Mouse (Mus musculus) c-Kit-positive CD71-positive TER-119-positive erythroid progenitor cells, embryonic 14.5 days (primary cell): Measurements from ENCODE around the gene Rara.

ENCODE experiments used
- DNase-seq: peaks from one replicate; pipeline ENCODE4 v3.0.0-alpha.2; 2013; ENCODE audit warnings: low spot score

Rara gene

DNA sequence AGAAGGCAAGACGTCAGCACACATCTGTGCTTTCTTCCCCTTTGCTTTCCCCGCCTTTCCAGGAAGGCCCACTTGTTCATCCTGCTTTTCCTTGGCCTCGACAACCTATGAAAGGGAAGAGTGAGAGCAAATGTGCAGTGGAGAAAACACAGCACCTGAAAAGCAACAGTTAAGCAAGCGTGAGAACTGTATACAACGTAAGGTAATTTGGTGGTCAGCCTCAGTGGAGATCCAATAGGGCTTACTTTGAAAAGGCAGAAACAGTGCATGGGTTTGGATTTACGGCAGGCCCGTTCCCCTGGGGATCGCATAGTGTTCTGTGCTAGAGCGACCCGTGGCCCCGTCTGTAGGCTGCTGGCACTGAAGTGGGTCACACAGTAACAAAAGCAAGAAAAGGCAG lies 71.6 kb downstream of the Rara start:
- DNase-seq: no peak

DNA sequence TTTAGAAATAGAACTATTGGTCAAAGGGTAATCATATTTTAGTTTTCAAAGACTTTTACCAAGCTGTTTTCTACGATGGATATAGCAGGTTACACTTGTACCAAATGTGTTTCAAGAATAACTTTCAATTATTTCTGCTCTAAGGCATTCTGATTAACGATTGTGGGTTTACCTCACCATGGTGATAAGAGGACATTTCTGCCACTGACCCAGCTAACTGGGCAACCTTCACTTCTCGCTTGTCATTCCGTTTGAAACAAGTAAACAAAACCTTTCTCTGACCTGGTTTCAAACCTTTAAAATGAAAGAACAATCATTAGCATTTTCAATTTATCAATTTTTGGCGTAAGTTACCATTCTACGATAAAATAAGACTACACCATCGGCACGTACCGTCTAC lies 79.2 kb downstream of the Rara start:
- DNase-seq: no peak

DNA sequence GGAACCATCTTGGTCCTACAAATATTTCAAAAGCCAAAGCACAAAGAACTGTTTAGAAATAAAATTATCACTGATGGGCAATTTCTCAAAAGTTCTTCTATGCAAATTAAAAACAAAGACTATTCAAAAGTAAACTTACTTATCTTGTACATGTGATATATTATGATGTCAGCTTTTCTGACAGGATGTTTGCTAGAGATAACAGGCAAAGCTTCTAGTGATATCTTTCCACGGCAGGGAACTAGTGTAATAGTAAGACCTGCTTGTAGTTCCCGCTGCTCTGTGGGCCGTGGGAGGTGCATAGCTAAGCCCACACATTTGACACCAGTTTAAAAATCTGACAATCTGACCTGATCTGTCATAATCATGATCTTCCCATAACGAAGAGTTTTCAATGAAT lies 82.5 kb downstream of the Rara start:
- DNase-seq: no peak

DNA sequence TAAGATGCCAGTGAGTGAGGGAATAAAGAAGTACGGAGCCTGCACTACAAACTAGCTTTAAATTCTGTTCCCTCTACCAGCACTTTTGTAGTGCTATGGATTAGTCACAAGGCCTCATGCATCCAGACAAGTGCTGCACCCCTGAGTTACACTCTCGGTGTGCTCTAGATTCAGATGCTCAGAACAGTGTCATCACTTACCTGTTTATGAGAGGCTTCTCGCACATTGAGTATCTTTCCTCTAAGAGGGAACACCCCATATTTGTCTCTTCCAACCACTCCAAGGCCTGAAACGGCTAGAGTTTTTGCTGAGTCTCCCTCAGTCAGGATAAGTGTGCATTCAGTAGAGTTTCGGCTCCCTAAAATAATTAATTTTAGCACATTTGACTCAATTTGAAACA lies 83.1 kb downstream of the Rara start:
- DNase-seq: no peak

DNA sequence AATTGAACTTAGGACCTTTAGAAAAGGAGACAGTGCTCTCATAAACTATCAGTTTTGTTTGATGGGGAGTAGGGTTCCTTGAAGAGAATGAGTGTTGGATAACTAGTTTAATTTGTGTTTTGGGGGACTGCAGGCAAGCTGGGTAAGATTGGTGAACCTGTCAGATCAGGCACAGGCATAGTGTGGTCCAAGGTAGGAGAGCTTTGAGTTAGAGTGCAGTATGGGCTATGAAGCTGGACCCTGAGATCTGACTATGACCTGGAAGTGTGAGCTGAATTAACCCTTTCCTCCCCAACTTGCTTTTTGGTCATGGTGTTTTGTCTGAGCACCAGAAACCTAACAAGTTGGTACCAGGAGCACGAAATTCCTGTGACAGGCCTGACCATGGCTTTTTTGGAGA lies 86.2 kb downstream of the Rara start:
- DNase-seq: no peak

DNA sequence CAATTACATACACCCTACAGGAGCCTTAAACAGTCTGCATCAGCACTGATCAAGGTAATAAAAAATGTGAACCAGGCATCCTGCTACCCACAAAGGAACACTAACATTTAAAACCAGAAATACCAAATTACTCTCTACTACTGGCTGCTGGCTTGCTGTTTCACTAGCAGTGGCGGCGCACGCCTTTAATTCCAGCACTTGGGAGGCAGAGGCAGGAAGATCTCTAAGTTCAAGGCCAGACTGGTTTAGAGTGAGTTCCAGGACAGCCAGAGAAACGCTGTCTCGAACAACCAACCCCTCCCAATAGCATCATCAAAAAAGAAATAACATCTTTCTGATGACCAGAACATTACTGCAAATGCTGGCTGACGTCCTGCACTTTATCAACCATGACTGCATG lies 92.2 kb downstream of the Rara start:
- no peak for DNase-seq

DNA sequence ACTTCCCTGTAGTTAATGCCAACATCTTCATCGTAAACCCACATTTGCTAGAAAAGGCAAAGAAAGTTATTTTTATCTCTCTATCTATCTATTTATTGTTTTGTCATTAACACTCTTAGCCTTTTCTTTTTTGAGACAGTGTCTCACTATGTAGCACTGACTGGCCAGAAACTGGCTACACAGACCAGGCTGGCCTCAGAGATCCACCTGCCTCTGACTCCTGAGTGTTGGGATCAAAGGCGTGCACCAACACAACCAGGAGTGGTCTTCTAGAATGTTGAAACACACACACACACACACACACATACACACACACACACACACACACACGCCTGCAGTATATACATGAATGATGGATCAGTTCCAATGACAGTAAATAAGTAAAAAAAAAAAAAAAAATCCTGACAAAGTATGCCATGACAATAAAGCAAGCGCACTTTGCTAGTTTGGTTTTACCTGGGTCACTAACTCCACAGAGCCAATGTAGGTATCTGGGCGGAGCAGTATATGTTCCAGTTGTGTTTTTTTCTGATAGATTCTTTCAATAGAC lies 94.8 kb downstream of the Rara start:
- no peak for DNase-seq

DNA sequence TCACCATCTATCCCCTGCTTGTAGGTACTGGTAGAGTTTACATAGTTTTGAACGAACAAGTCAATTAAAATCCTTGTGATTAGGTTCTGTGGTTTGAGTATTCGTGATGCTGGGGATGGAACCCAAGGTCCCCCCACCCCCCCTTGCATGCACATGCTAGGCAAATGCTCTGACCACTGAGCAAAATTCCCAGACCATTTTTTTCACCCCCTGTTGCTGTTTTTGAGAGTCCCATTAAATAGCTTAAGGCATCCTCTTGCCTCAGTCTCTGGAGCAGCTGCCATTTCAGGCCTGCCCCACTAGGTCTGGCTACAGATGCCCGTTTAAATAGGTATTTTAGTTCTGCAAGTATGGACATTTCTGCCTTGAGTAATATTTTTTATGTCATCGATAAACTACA lies 95.5 kb downstream of the Rara start:
- no peak for DNase-seq

DNA sequence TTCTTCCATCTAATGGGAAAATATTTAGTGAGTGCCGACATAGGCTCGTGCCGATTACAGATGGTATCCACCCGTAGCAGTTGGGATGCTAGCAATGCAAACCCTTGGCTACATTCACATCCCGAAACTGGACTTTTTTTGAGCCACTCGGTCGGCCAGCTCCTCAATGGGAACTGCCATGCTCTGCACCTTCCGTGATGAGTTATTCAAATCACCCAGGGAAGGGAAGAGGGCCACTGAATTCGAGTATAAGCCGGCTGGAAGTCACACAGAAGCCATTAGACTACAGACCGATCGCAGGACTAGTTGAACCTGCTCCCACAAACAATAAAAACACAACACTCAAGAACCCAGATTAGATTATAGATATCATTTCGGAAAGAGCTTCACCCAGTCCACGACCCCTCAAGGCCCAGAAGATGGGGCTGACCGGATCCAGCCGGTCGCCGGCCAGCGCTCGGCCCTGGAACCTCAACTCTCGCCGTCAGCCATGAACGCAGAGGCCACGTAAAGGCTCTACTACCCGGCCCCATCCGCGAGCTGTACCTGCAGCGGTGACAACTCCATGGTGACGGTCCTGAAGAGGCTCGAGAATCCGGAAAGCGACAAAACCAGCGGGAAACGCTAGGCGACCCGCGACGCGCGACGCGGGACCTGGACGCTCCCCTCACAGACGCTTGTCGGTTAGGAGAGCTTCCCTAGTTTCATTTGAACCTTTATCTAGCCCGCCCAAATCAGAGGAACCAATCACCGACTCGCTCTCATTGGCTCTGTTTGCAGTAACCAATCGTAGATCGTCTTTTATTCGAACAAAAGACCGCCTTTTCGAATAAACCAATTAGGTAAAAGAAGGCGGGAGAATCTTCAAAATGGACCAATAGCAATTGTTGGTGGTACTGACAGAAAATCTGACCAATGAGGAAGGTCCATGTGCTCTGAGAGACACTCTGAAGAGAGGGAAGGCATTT lies 96.2 kb downstream of the Rara start, which contains the start of gene Top2a:
Top2a (minus strand) TSS at position 690 of the 968 bp plus-strand sequence.
- DNase-seq: peak; percentile 100
